Mouse (Mus musculus) intestine, embryonic 14.5 days (tissue): ENCODE data around the gene Gsk3b. TPM values are rescaled to one million over a fixed set of nuclear protein-coding genes. Genes with fewer than 3 reads are reported as not detected.
"Not testable (repeated sequence)": the region's sequence is repeated elsewhere in the genome, so short reads cannot be mapped to it uniquely, and the experiment has no call there.

Experiments used
- ATAC-seq: fragments of 200-750 bp; cut with Nextera tagmentation; replicated peaks from 2 replicates; pipeline ENCODE4 v1.8.0; 2017; ENCODE audit warnings: low read depth, moderate number of reproducible peaks, moderate TSS enrichment, moderate library complexity; ENCODE audit not compliant: low FRiP score, low TSS enrichment
- DNase-seq: peaks from one replicate; pipeline ENCODE4 v3.0.0-alpha.2; 2018; ENCODE audit warnings: low spot score
- H3K27ac ChIP-seq: fragments of 300-500 bp; sonication (generic); 2 replicates; pipeline ENCODE4 v1.5.1; 2014; ENCODE audit warnings: low read depth, mild to moderate bottlenecking, control low read depth
- H3K27me3 ChIP-seq: fragments of 300-500 bp; sonication (generic); replicated peaks from 2 replicates; pipeline ENCODE4 v1.6.1; 2014; ENCODE audit warnings: low read length, control low read depth; ENCODE audit not compliant: control insufficient read depth, insufficient read depth
- H3K36me3 ChIP-seq: fragments of 300-500 bp; sonication (generic); 2 replicates; pipeline ENCODE4 v1.6.1; 2014; ENCODE audit warnings: low read length, control low read depth; ENCODE audit not compliant: control insufficient read depth, insufficient read depth
- H3K4me1 ChIP-seq: fragments of 300-500 bp; sonication (generic); replicated peaks from 2 replicates; pipeline ENCODE4 v1.6.1; 2014; ENCODE audit warnings: low read length, control low read depth, mixed read lengths; ENCODE audit not compliant: control insufficient read depth, insufficient read depth
- H3K4me2 ChIP-seq: fragments of 300-500 bp; sonication (generic); 2 replicates; pipeline ENCODE4 v1.6.1; 2014; ENCODE audit warnings: low read length
- H3K4me3 ChIP-seq: fragments of 300-500 bp; sonication (generic); 2 replicates; pipeline ENCODE4 v1.5.1; 2014; ENCODE audit warnings: low read depth, low read length, control low read depth, mixed read lengths
- H3K9ac ChIP-seq: fragments of 300-500 bp; sonication (generic); 2 replicates; pipeline ENCODE4 v1.6.1; 2014; ENCODE audit warnings: mild to moderate bottlenecking, low read length
- H3K9me3 ChIP-seq: fragments of 300-500 bp; sonication (generic); 2 replicates; pipeline ENCODE4 v1.6.1; 2016; ENCODE audit warnings: low read length, control low read depth; ENCODE audit not compliant: control insufficient read depth
- WGBS: fragments of 180-500 bp; shearing (Covaris S2); extraction: QIAGEN DNeasy Blood & Tissue Kit; methylation state at CpG from one replicate; pipeline ENCODE4 v1.1.7; 2014; 5-methylcytosine and 5-hydroxymethylcytosine counted together
- polyA plus RNA-seq: library from polyadenylated mRNA; unstranded; fragments of >200 nt; fragmentation: Nextera tagmentation; extraction: Ambion mirVana; gene quantifications from 2 replicates; pipeline ENCODE4 v1.2.1, GENCODE M21; 2014

Gsk3b gene
- polyA plus RNA-seq, 1 experiment from 2014 or later, result 63.9 TPM

DNA sequence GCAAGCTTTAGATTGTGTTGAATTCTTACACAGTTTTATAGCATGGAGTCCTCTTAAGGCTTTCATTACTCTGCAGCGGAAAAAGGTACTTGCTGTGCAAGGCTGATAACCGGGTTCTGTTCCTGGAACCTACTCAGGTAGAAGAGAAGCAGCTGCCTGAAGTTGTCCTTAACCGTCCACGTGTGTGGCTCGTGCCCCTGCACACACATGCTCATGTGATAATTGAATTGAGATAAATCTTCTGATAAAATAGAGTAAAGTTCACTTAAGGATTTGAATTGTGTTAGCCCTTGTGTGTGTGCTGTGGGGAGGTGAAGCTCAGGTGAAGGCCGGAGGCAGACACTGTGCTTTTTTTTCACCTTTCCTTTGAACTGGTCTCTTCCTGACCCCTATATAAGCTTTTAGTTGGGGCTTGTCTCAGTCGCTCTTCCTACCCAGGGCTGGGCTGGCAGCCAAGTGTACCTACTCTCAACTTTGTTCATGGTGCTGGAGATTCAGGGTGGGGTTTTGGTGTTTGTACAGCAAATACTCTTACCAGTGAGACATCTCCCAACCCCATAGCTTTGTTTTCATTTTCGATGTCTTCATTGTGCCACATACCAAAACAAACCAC lies 96.0 kb downstream of the Gsk3b start:
- Histone ChIP-seq H3K4me1 (peaks cover 6% of the 10 kb centered on the region; the same call in 1 of the 2 replicates), H3K4me3 (no peak overlapping the region)
- no peak for DNase-seq

GRCm38 (mm10) chr16:38189952-38190351 lies 101.2 kb downstream of the Gsk3b start:
- H3K27ac ChIP-seq, result no peak overlapping the region
- WGBS, result 87% methylated on average over 4 of the region's 4 CpGs
- no peaks in the 10 kb centered on the region for H3K27me3 ChIP-seq
- H3K4me2 ChIP-seq, result no peak overlapping the region
- no peak for ATAC-seq
- H3K9ac ChIP-seq, result no peak overlapping the region
- H3K4me3 ChIP-seq, result no peak overlapping the region
- H3K36me3 ChIP-seq, result peaks cover 61% of the 10 kb centered on the region
- no peak for DNase-seq
- no peaks in the 10 kb centered on the region for H3K4me1 ChIP-seq
- H3K9me3 ChIP-seq, result no peaks in the 10 kb centered on the region

More for the DNA sequence above, 96.0 kb downstream of the Gsk3b start:
- WGBS, result 74% methylated on average over 8 of the region's 8 CpGs
- H3K4me2 ChIP-seq, result no peak overlapping the region
- no peaks in the 10 kb centered on the region for H3K27me3 ChIP-seq
- no peak overlapping the region for H3K27ac ChIP-seq
- peaks cover 48% of the 10 kb centered on the region for H3K36me3 ChIP-seq
- H3K9ac ChIP-seq, result no peak overlapping the region
- ATAC-seq, result no peak
- no peaks in the 10 kb centered on the region for H3K9me3 ChIP-seq

GRCm38 (mm10) chr16:38190531-38190930 lies 101.7 kb downstream of the Gsk3b start:
- no peak overlapping the region for H3K27ac ChIP-seq
- no peaks in the 10 kb centered on the region for H3K4me1 ChIP-seq
- no peaks in the 10 kb centered on the region for H3K9me3 ChIP-seq
- WGBS, result 82% methylated on average over 3 of the region's 3 CpGs
- H3K4me3 ChIP-seq, result no peak overlapping the region
- no peaks in the 10 kb centered on the region for H3K27me3 ChIP-seq
- DNase-seq, result no peak
- peaks cover 62% of the 10 kb centered on the region for H3K36me3 ChIP-seq
- H3K9ac ChIP-seq, result no peak overlapping the region
- ATAC-seq, result no peak
- H3K4me2 ChIP-seq, result no peak overlapping the region

DNA sequence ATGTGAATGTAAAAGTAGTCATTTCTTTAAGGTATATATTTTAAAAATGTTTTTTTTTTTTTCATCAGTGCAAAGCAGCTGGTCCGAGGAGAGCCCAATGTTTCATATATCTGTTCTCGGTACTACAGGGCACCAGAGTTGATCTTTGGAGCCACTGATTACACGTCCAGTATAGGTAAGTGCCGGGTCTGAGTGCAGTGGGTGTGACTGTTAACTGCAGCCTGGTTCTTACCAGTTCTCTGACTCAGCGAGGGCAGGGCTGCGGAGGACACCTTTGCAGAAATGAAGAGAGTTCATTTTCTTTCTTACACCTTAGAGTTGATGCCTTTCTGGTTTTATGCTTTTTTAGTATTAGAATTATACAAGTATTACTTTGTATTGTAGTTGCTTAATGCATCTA lies 102.7 kb downstream of the Gsk3b start:
- no peak for ATAC-seq
- no peak overlapping the region for H3K4me3 ChIP-seq
- H3K4me1 ChIP-seq, result no peaks in the 10 kb centered on the region
- H3K9me3 ChIP-seq, result no peaks in the 10 kb centered on the region
- no peak overlapping the region for H3K27ac ChIP-seq
- H3K4me2 ChIP-seq, result no peak overlapping the region
- peaks cover 69% of the 10 kb centered on the region for H3K36me3 ChIP-seq
- WGBS, result 77% methylated on average over 6 of the region's 6 CpGs
- no peaks in the 10 kb centered on the region for H3K27me3 ChIP-seq
- DNase-seq, result no peak
- H3K9ac ChIP-seq, result no peak overlapping the region

- no peak overlapping the region for H3K4me2 ChIP-seq
- H3K27me3 ChIP-seq, result no peaks in the 10 kb centered on the region
- DNase-seq, result no peak
- no peak for ATAC-seq
- H3K27ac ChIP-seq, result no peak overlapping the region
- no peak overlapping the region for H3K4me3 ChIP-seq
- no peaks in the 10 kb centered on the region for H3K9me3 ChIP-seq
- no peak overlapping the region for H3K9ac ChIP-seq
- H3K4me1 ChIP-seq, result no peaks in the 10 kb centered on the region
- WGBS, result 78% methylated on average over 6 of the region's 6 CpGs
- peaks cover 59% of the 10 kb centered on the region for H3K36me3 ChIP-seq
Observed at GRCm38 (mm10) chr16:38192640-38193039, 103.8 kb downstream of the Gsk3b start.

DNA sequence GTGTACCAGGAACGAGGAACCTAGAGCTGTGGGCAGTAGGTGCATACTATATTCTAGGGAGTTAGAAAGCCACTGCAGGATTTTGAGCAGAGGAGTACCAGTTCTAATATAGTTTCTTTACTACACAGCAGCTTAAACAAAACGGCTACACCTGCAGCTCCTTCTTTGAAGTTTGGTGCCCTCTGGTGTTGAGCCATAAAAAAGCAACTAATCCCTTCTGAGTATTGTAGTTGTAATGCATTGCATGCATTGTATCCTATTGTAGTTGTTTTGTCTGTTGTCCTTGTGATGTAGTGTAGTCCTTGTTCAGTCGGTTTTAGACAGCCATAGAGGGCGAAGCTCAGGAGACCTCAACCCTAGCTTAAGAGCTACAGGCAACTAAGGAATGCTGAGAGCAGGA lies 108.5 kb downstream of the Gsk3b start:
- 57% methylated on average over 4 of the region's 4 CpGs for WGBS
- Histone ChIP-seq H3K4me2 (no peak overlapping the region), H3K36me3 (peaks cover 57% of the 10 kb centered on the region), H3K27me3 (no peaks in the 10 kb centered on the region), H3K9me3 (no peaks in the 10 kb centered on the region), H3K9ac (no peak overlapping the region), H3K27ac (no peak overlapping the region), H3K4me3 (no peak overlapping the region), H3K4me1 (no peaks in the 10 kb centered on the region)
- DNase-seq (peak; percentile 71), ATAC-seq (no peak)

DNA sequence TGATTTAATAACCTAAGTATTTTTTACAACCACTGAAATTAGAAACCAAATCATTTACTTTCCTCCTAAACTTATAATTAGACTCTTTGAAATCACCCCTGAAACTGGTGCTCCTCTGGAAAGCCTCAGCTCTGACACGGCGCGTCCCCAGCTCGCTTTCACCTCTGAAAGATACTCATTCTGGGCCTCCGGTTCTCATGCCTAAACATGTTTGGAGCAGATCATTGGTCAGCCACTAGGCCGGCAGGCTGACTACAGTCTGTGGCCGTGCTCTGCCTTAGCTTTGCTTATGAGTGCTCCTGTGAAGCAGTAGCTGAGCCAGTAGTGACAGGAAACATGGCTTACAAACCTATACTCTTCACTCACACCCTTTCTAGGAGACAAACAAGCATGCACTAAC lies 116.5 kb downstream of the Gsk3b start:
- Histone ChIP-seq H3K9ac (no peak overlapping the region), H3K9me3 (no peaks in the 10 kb centered on the region), H3K4me1 (no peaks in the 10 kb centered on the region), H3K27me3 (no peaks in the 10 kb centered on the region), H3K4me2 (no peak overlapping the region), H3K36me3 (peaks cover 44% of the 10 kb centered on the region), H3K4me3 (no peak overlapping the region), H3K27ac (no peak overlapping the region)
- ATAC-seq, result no peak
- DNase-seq, result no peak
- WGBS, result 93% methylated on average over 7 of the region's 7 CpGs

GRCm38 (mm10) chr16:38222491-38222890 lies 133.7 kb downstream of the Gsk3b start:
- not testable (repeated sequence) for H3K4me3 ChIP-seq, H3K9me3 ChIP-seq, DNase-seq, H3K27ac ChIP-seq, H3K4me1 ChIP-seq, H3K9ac ChIP-seq, H3K27me3 ChIP-seq, ATAC-seq, H3K4me2 ChIP-seq
- peaks cover 47% of the 10 kb centered on the region for H3K36me3 ChIP-seq
- WGBS, result 95% methylated on average over 4 of the region's 5 CpGs

- ATAC-seq (no peak), DNase-seq (no peak)
- H3K4me2 ChIP-seq, result no peak overlapping the region
- WGBS, result 58% methylated on average over 4 of the region's 4 CpGs
- H3K27me3 ChIP-seq, result no peaks in the 10 kb centered on the region
- no peak overlapping the region for H3K27ac ChIP-seq
- no peaks in the 10 kb centered on the region for H3K4me1 ChIP-seq
- H3K9ac ChIP-seq, result no peak overlapping the region
- no peak overlapping the region for H3K4me3 ChIP-seq
- H3K36me3 ChIP-seq, result peaks cover 31% of the 10 kb centered on the region
- H3K9me3 ChIP-seq, result no peaks in the 10 kb centered on the region
Observed at GRCm38 (mm10) chr16:38236936-38237585, 148.3 kb downstream of the Gsk3b start.
